Comparison of ENCODE assay signal across 19 mouse cellular contexts in the genomic region with DNA sequence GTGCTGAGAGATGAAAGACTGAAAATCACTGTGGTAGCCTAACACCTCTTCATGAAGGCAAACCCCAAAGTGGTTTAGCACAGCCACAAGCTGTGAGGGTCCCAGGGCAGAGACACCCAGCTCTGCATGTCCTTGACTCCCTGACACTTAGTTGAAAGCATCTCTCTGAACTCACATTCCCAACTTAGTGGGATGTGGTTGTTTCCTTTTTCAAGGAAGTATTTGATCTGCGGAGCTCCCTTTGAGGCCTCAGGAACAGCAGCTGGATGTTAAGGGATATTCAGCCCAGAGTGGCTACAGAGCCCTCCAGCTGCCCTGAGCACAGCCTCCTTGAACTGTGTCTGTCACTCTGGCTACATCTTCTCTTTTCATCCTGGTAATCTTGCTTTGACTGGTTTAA. TPM values are rescaled to one million over a fixed set of nuclear protein-coding genes. Genes with fewer than 3 reads are reported as not detected.
DNase-seq lines count a peak whose midpoint lies in the region; ATAC-seq and TF ChIP-seq lines count a peak whose summit lies in the region.
"Had no signal": no experiment of that assay in that cellular context is flagged by ENCODE, and none has a peak within 500 bp of the region (broad histone marks: within the 10 kb centered on the region; RNA-seq: fewer than 3 reads in every experiment).

No protein-coding gene starts in this region.

- H3K9ac ChIP-seq in forebrain, embryonic 14.5 days (ENCODE audit: low read length) = no peak overlapping the region
- H3K9ac ChIP-seq in forebrain, embryonic 13.5 days = no peak overlapping the region
- H3K9ac ChIP-seq in kidney, embryonic 16.5 days (replicated peaks; ENCODE audit: low read length) = no peak overlapping the region
- no peak overlapping the region for H3K9ac ChIP-seq in midbrain, embryonic 15.5 days
- H3K9ac ChIP-seq in midbrain, postnatal 0 days (replicated peaks; ENCODE audit: low read length, poor library complexity, severe bottlenecking) = no peak overlapping the region
- H3K9ac ChIP-seq: embryonic facial prominence, embryonic 12.5 days; forebrain, embryonic 15.5 days; hindbrain, embryonic 13.5 days had no signal

- TF ChIP-seq POLR2A in brain, embryonic 14.5 days (IDR thresholded peaks at IDR 0.05; ENCODE audit: borderline replicate concordance, extremely low read depth, insufficient read depth, insufficient read length, poor library complexity, severe bottlenecking) = no peak

- no peak overlapping the region for H3K4me3 ChIP-seq in forebrain, embryonic 14.5 days (ENCODE audit: low read depth, low read length)
- no peak overlapping the region for H3K4me3 ChIP-seq in forebrain, embryonic 13.5 days
- no peak overlapping the region for H3K4me3 ChIP-seq in kidney, embryonic 16.5 days (ENCODE audit: low read length)
- no peak overlapping the region for H3K4me3 ChIP-seq in midbrain, embryonic 15.5 days
- H3K4me3 ChIP-seq in midbrain, postnatal 0 days (ENCODE audit: low read depth, low read length) = no peak overlapping the region
- H3K4me3 ChIP-seq: embryonic facial prominence, embryonic 12.5 days; forebrain, embryonic 15.5 days; hindbrain, embryonic 13.5 days had no signal

- ATAC-seq in forebrain, embryonic 14.5 days = peak; percentile 27; the same call in 1 of the 2 replicates
- no peak; the same call in 1 of the 2 replicates for ATAC-seq in forebrain, embryonic 13.5 days
- ATAC-seq in kidney, embryonic 16.5 days (ENCODE audit: low FRiP score, low TSS enrichment) = no peak
- peak; percentile 57; the same call in 1 of the 2 replicates for ATAC-seq in midbrain, embryonic 15.5 days (replicated peaks)
- ATAC-seq in midbrain, postnatal 0 days (ENCODE audit: low FRiP score) = no peak
- ATAC-seq: forebrain, embryonic 15.5 days; hindbrain, postnatal 0 days had no signal

- no peak for DNase-seq in forebrain, embryonic 14.5 days (ENCODE audit: low spot score)
- no peak for DNase-seq in kidney, postnatal 14 days
- DNase-seq in midbrain, postnatal 0 days (ENCODE audit: low spot score) = no peak
- DNase-seq in brain, embryonic 14.5 days (ENCODE audit: low read depth) = peak; percentile 60
- DNase-seq: adrenal gland, postnatal 10 days; cerebellum, adult 11-12 months; cerebellum, adult 9-10 months; cerebellum, postnatal 25 days; gastrocnemius, postnatal 36 days; heart, adult 18-20 months; heart, postnatal 14 days had no signal

- no peaks in the 10 kb centered on the region for H3K36me3 ChIP-seq in forebrain, embryonic 14.5 days (ENCODE audit: control insufficient read depth, insufficient read depth, low read length)
- no peaks in the 10 kb centered on the region for H3K36me3 ChIP-seq in forebrain, embryonic 13.5 days (ENCODE audit: poor library complexity, severe bottlenecking)
- no peaks in the 10 kb centered on the region for H3K36me3 ChIP-seq in kidney, embryonic 16.5 days (ENCODE audit: insufficient read depth, low read length)
- no peaks in the 10 kb centered on the region for H3K36me3 ChIP-seq in midbrain, embryonic 15.5 days (replicated peaks)
- H3K36me3 ChIP-seq in midbrain, postnatal 0 days (ENCODE audit: insufficient read depth, low read length) = no peaks in the 10 kb centered on the region
- H3K36me3 ChIP-seq: embryonic facial prominence, embryonic 12.5 days; forebrain, embryonic 15.5 days; hindbrain, embryonic 13.5 days had no signal

- H3K4me2 ChIP-seq in forebrain, embryonic 14.5 days (ENCODE audit: low read length) = no peak overlapping the region
- H3K4me2 ChIP-seq in forebrain, embryonic 13.5 days = no peak overlapping the region
- no peak overlapping the region for H3K4me2 ChIP-seq in kidney, embryonic 16.5 days (replicated peaks; ENCODE audit: low read depth, low read length)
- no peak overlapping the region for H3K4me2 ChIP-seq in midbrain, embryonic 15.5 days
- no peak overlapping the region for H3K4me2 ChIP-seq in midbrain, postnatal 0 days (ENCODE audit: low read depth, low read length, poor library complexity, severe bottlenecking)
- H3K4me2 ChIP-seq: embryonic facial prominence, embryonic 12.5 days; forebrain, embryonic 15.5 days; hindbrain, embryonic 13.5 days had no signal

- no peak overlapping the region for H3K27ac ChIP-seq in forebrain, embryonic 14.5 days (ENCODE audit: low read depth, low read length)
- no peak overlapping the region for H3K27ac ChIP-seq in forebrain, embryonic 13.5 days
- H3K27ac ChIP-seq in kidney, embryonic 16.5 days (ENCODE audit: low read length) = 0 out of 2 replicates have a peak overlapping the region, but pooled peaks have one; percentile 48
- H3K27ac ChIP-seq in midbrain, embryonic 15.5 days = no peak overlapping the region
- no peak overlapping the region for H3K27ac ChIP-seq in midbrain, postnatal 0 days (ENCODE audit: low read depth, low read length)
- H3K27ac ChIP-seq: embryonic facial prominence, embryonic 12.5 days; forebrain, embryonic 15.5 days; hindbrain, embryonic 13.5 days; hindbrain, postnatal 0 days had no signal

- H3K9me3 ChIP-seq in forebrain, embryonic 14.5 days (replicated peaks; ENCODE audit: control insufficient read depth, low read length) = no peaks in the 10 kb centered on the region
- H3K9me3 ChIP-seq in forebrain, embryonic 13.5 days (replicated peaks) = no peaks in the 10 kb centered on the region
- no peaks in the 10 kb centered on the region for H3K9me3 ChIP-seq in kidney, embryonic 16.5 days (ENCODE audit: low read length)
- H3K9me3 ChIP-seq in midbrain, embryonic 15.5 days = no peaks in the 10 kb centered on the region
- no peaks in the 10 kb centered on the region for H3K9me3 ChIP-seq in midbrain, postnatal 0 days (ENCODE audit: low read length)
- H3K9me3 ChIP-seq: embryonic facial prominence, embryonic 12.5 days; forebrain, embryonic 15.5 days; hindbrain, embryonic 13.5 days had no signal

- no peaks in the 10 kb centered on the region for H3K27me3 ChIP-seq in forebrain, embryonic 14.5 days (replicated peaks; ENCODE audit: control insufficient read depth, insufficient read depth, low read length)
- H3K27me3 ChIP-seq in forebrain, embryonic 13.5 days = no peaks in the 10 kb centered on the region
- H3K27me3 ChIP-seq in kidney, embryonic 16.5 days (ENCODE audit: insufficient read depth, low read length) = no peaks in the 10 kb centered on the region
- no peaks in the 10 kb centered on the region for H3K27me3 ChIP-seq in midbrain, embryonic 15.5 days (replicated peaks)
- H3K27me3 ChIP-seq in midbrain, postnatal 0 days (ENCODE audit: insufficient read depth, low read length) = no peaks in the 10 kb centered on the region
- H3K27me3 ChIP-seq: embryonic facial prominence, embryonic 12.5 days; forebrain, embryonic 15.5 days; hindbrain, embryonic 13.5 days had no signal

- 67% methylated on average over 1 of the region's 1 CpGs for WGBS in forebrain, embryonic 14.5 days
- WGBS in forebrain, embryonic 13.5 days = 44% methylated on average over 1 of the region's 1 CpGs
- 21% methylated on average over 1 of the region's 1 CpGs for WGBS in kidney, embryonic 16.5 days
- WGBS in midbrain, embryonic 15.5 days = 32% methylated on average over 1 of the region's 1 CpGs
- 50% methylated on average over 1 of the region's 1 CpGs for WGBS in midbrain, postnatal 0 days

- peaks cover 12% of the 10 kb centered on the region; the same call in 1 of the 2 replicates for H3K4me1 ChIP-seq in forebrain, embryonic 14.5 days (ENCODE audit: control insufficient read depth, insufficient read depth, low read length)
- peaks cover 18% of the 10 kb centered on the region for H3K4me1 ChIP-seq in forebrain, embryonic 13.5 days
- peaks cover 75% of the 10 kb centered on the region for H3K4me1 ChIP-seq in kidney, embryonic 16.5 days (ENCODE audit: insufficient read depth, low read length)
- peaks cover 14% of the 10 kb centered on the region for H3K4me1 ChIP-seq in midbrain, embryonic 15.5 days
- H3K4me1 ChIP-seq in midbrain, postnatal 0 days (ENCODE audit: insufficient read depth, low read length) = peaks cover 6% of the 10 kb centered on the region; the same call in 1 of the 2 replicates

- TF ChIP-seq CTCF in midbrain, postnatal 0 days (IDR thresholded peaks at IDR 0.05) = no peak
- TF ChIP-seq CTCF in brain, embryonic 14.5 days (IDR thresholded peaks at IDR 0.05; ENCODE audit: borderline replicate concordance, extremely low read depth, insufficient read depth, insufficient read length) = no peak

RNA-seq across cellular contexts. Expression of gene Lpp, which starts 48.0 kb away (rescaled TPM):
- 4.8 and 6.7 TPM in 2 replicates for polyA plus RNA-seq in forebrain, embryonic 14.5 days (2014; fragmentation: Nextera tagmentation; extraction: Ambion mirVana)
- 9.4 and 10.8 TPM in 2 replicates for polyA plus RNA-seq in forebrain, embryonic 13.5 days (2015; fragmentation: Nextera tagmentation; extraction: Ambion mirVana)
- 54.0 and 66.8 TPM in 2 replicates for polyA plus RNA-seq in kidney, embryonic 16.5 days (2015; fragmentation: Nextera tagmentation; extraction: Ambion mirVana)
- 10.4 and 12.2 TPM in 2 replicates for polyA plus RNA-seq in midbrain, embryonic 15.5 days (2015; fragmentation: Nextera tagmentation; extraction: Ambion mirVana)
- total RNA-seq in midbrain, postnatal 0 days (2014; rRNA removed) = 11.8 and 15.9 TPM in 2 replicates
- 5.9 and 7.9 TPM in 2 replicates for polyA plus RNA-seq in midbrain, postnatal 0 days (2015; fragmentation: Nextera tagmentation; extraction: Ambion mirVana)
- 3.6 and 5.4 TPM in 2 replicates for polyA plus RNA-seq in brain, embryonic 14.5 days (2012; rRNA removed)
- total RNA-seq: MEL had no signal

Comparison
In these comparisons a context has a peak if more than half of its experiments do, and no peak if none do; other contexts are left out.
1. ATAC-seq: peak in forebrain, embryonic 14.5 days (single experiment) and midbrain, embryonic 15.5 days (single experiment); none in forebrain, embryonic 13.5 days (single experiment), kidney, embryonic 16.5 days (single experiment) and midbrain, postnatal 0 days (single experiment).